Mouse (Mus musculus): ENCODE data around the gene Sp1.

- TF ChIP-seq CTCF (IDR thresholded peaks at IDR 0.05; ENCODE audit: extremely low read depth, insufficient read length, insufficient replicate concordance, low read depth, low read length), result peak; percentile 33; the same call in 1 of the 2 replicates
- no peak for TF ChIP-seq POLR2A (IDR thresholded peaks at IDR 0.05; ENCODE audit: low read depth, low read length)
These were observed 36.5 kb downstream of the Sp1 start for GRCm38 (mm10) chr15:102442490-102442889.
